Mouse (Mus musculus): Measurements from ENCODE around the gene Ptprg. TPM values are rescaled to one million over a fixed set of nuclear protein-coding genes. Genes with fewer than 3 reads are reported as not detected.

Ptprg gene
- polyA plus RNA-seq, 1 experiment from 2014 or later: 15.8 TPM

GRCm38 (mm10) chr14:11992111-11992510, 438.8 kb downstream of the Ptprg start:
- H3K9ac ChIP-seq (ENCODE audit: low read length): no peak overlapping the region
- ATAC-seq (ENCODE audit: insufficient number of reproducible peaks, insufficient read depth, low FRiP score, low read depth): no peak
- H3K27me3 ChIP-seq (ENCODE audit: control insufficient read depth, insufficient read depth, low read length): no peaks in the 10 kb centered on the region
- no peaks in the 10 kb centered on the region for H3K36me3 ChIP-seq (ENCODE audit: control insufficient read depth, insufficient read depth, low read length)
- no peak overlapping the region for H3K4me3 ChIP-seq (ENCODE audit: control insufficient read depth in 1 of 2, insufficient read depth in 1 of 2, low read depth in 1 of 2, low read length in 2 of 2)
- H3K9me3 ChIP-seq (ENCODE audit: control insufficient read depth, low read length): no peaks in the 10 kb centered on the region
- WGBS: 78% methylated on average over 4 of the region's 4 CpGs
- H3K4me2 ChIP-seq (ENCODE audit: low read length): no peak overlapping the region
- no peaks in the 10 kb centered on the region for H3K4me1 ChIP-seq (ENCODE audit: control insufficient read depth in 2 of 2, insufficient read depth in 2 of 2, low read length in 2 of 2)
- H3K27ac ChIP-seq (replicated peaks in 1 of 2; ENCODE audit: control insufficient read depth in 1 of 2, insufficient read depth in 1 of 2, low read depth in 2 of 2, low read length in 2 of 2): no peak overlapping the region

GRCm38 (mm10) chr14:11992534-11992933, 439.2 kb downstream of the Ptprg start:
- Histone ChIP-seq H3K9ac (ENCODE audit: low read length) (no peak overlapping the region), H3K4me1 (ENCODE audit: control insufficient read depth in 2 of 2, insufficient read depth in 2 of 2, low read length in 2 of 2) (no peaks in the 10 kb centered on the region), H3K4me2 (ENCODE audit: low read length) (no peak overlapping the region), H3K9me3 (ENCODE audit: control insufficient read depth, low read length) (no peaks in the 10 kb centered on the region), H3K27ac (replicated peaks in 1 of 2; ENCODE audit: control insufficient read depth in 1 of 2, insufficient read depth in 1 of 2, low read depth in 2 of 2, low read length in 2 of 2) (no peak overlapping the region), H3K27me3 (ENCODE audit: control insufficient read depth, insufficient read depth, low read length) (no peaks in the 10 kb centered on the region), H3K4me3 (ENCODE audit: control insufficient read depth in 1 of 2, insufficient read depth in 1 of 2, low read depth in 1 of 2, low read length in 2 of 2) (no peak overlapping the region), H3K36me3 (ENCODE audit: control insufficient read depth, insufficient read depth, low read length) (no peaks in the 10 kb centered on the region)
- WGBS: 88% methylated on average over 6 of the region's 6 CpGs
- ATAC-seq (ENCODE audit: insufficient number of reproducible peaks, insufficient read depth, low FRiP score, low read depth): no peak

GRCm38 (mm10) chr14:11997555-11997954, 444.2 kb downstream of the Ptprg start:
- Histone ChIP-seq H3K4me3 (ENCODE audit: control insufficient read depth in 1 of 2, insufficient read depth in 1 of 2, low read depth in 1 of 2, low read length in 2 of 2) (no peak overlapping the region), H3K9me3 (ENCODE audit: control insufficient read depth, low read length) (no peaks in the 10 kb centered on the region), H3K4me2 (ENCODE audit: low read length) (no peak overlapping the region), H3K27ac (replicated peaks in 1 of 2; ENCODE audit: control insufficient read depth in 1 of 2, insufficient read depth in 1 of 2, low read depth in 2 of 2, low read length in 2 of 2) (no peak overlapping the region), H3K4me1 (ENCODE audit: control insufficient read depth in 2 of 2, insufficient read depth in 2 of 2, low read length in 2 of 2) (no peaks in the 10 kb centered on the region), H3K36me3 (ENCODE audit: control insufficient read depth, insufficient read depth, low read length) (no peaks in the 10 kb centered on the region), H3K27me3 (ENCODE audit: control insufficient read depth, insufficient read depth, low read length) (no peaks in the 10 kb centered on the region), H3K9ac (ENCODE audit: low read length) (no peak overlapping the region)
- WGBS: 85% methylated on average over 6 of the region's 6 CpGs
- no peak for ATAC-seq (ENCODE audit: insufficient number of reproducible peaks, insufficient read depth, low FRiP score, low read depth)

GRCm38 (mm10) chr14:11998464-11998863, 445.1 kb downstream of the Ptprg start:
- WGBS: 82% methylated on average over 4 of the region's 4 CpGs
- Histone ChIP-seq H3K36me3 (ENCODE audit: control insufficient read depth, insufficient read depth, low read length) (no peaks in the 10 kb centered on the region), H3K27me3 (ENCODE audit: control insufficient read depth, insufficient read depth, low read length) (no peaks in the 10 kb centered on the region), H3K4me1 (ENCODE audit: control insufficient read depth in 2 of 2, insufficient read depth in 2 of 2, low read length in 2 of 2) (no peaks in the 10 kb centered on the region), H3K4me3 (ENCODE audit: control insufficient read depth in 1 of 2, insufficient read depth in 1 of 2, low read depth in 1 of 2, low read length in 2 of 2) (no peak overlapping the region), H3K9ac (ENCODE audit: low read length) (no peak overlapping the region), H3K4me2 (ENCODE audit: low read length) (no peak overlapping the region), H3K9me3 (ENCODE audit: control insufficient read depth, low read length) (no peaks in the 10 kb centered on the region), H3K27ac (replicated peaks in 1 of 2; ENCODE audit: control insufficient read depth in 1 of 2, insufficient read depth in 1 of 2, low read depth in 2 of 2, low read length in 2 of 2) (no peak overlapping the region)
- ATAC-seq (ENCODE audit: insufficient number of reproducible peaks, insufficient read depth, low FRiP score, low read depth): no peak

GRCm38 (mm10) chr14:12004061-12004460, 450.7 kb downstream of the Ptprg start:
- 82% methylated on average over 4 of the region's 4 CpGs for WGBS
- Histone ChIP-seq H3K9ac (ENCODE audit: low read length) (no peak overlapping the region), H3K9me3 (ENCODE audit: control insufficient read depth, low read length) (no peaks in the 10 kb centered on the region), H3K36me3 (ENCODE audit: control insufficient read depth, insufficient read depth, low read length) (no peaks in the 10 kb centered on the region), H3K27ac (replicated peaks in 1 of 2; ENCODE audit: control insufficient read depth in 1 of 2, insufficient read depth in 1 of 2, low read depth in 2 of 2, low read length in 2 of 2) (no peak overlapping the region), H3K4me1 (ENCODE audit: control insufficient read depth in 2 of 2, insufficient read depth in 2 of 2, low read length in 2 of 2) (peaks cover 0 to 5% of the 10 kb centered on the region in 2 experiments; a peak in 1 of 4 replicates), H3K4me3 (ENCODE audit: control insufficient read depth in 1 of 2, insufficient read depth in 1 of 2, low read depth in 1 of 2, low read length in 2 of 2) (no peak overlapping the region), H3K4me2 (ENCODE audit: low read length) (no peak overlapping the region), H3K27me3 (ENCODE audit: control insufficient read depth, insufficient read depth, low read length) (no peaks in the 10 kb centered on the region)
- ATAC-seq (ENCODE audit: insufficient number of reproducible peaks, insufficient read depth, low FRiP score, low read depth): no peak

GRCm38 (mm10) chr14:12011766-12012165, 458.4 kb downstream of the Ptprg start:
- Histone ChIP-seq H3K9ac (ENCODE audit: low read length) (no peak overlapping the region), H3K4me2 (ENCODE audit: low read length) (no peak overlapping the region), H3K4me3 (ENCODE audit: control insufficient read depth in 1 of 2, insufficient read depth in 1 of 2, low read depth in 1 of 2, low read length in 2 of 2) (no peak overlapping the region), H3K9me3 (ENCODE audit: control insufficient read depth, low read length) (no peaks in the 10 kb centered on the region), H3K36me3 (ENCODE audit: control insufficient read depth, insufficient read depth, low read length) (no peaks in the 10 kb centered on the region), H3K27ac (replicated peaks in 1 of 2; ENCODE audit: control insufficient read depth in 1 of 2, insufficient read depth in 1 of 2, low read depth in 2 of 2, low read length in 2 of 2) (no peak overlapping the region), H3K27me3 (ENCODE audit: control insufficient read depth, insufficient read depth, low read length) (no peaks in the 10 kb centered on the region), H3K4me1 (ENCODE audit: control insufficient read depth in 2 of 2, insufficient read depth in 2 of 2, low read length in 2 of 2) (no peaks in the 10 kb centered on the region)
- no peak for ATAC-seq (ENCODE audit: insufficient number of reproducible peaks, insufficient read depth, low FRiP score, low read depth)
- WGBS: 73% methylated on average over 5 of the region's 5 CpGs

GRCm38 (mm10) chr14:12025812-12026728, 472.7 kb downstream of the Ptprg start:
- peaks cover 5 to 11% of the 10 kb centered on the region in 2 experiments for H3K4me1 ChIP-seq (ENCODE audit: control insufficient read depth in 2 of 2, insufficient read depth in 2 of 2, low read length in 2 of 2)
- H3K4me3 ChIP-seq (ENCODE audit: control insufficient read depth in 1 of 2, insufficient read depth in 1 of 2, low read depth in 1 of 2, low read length in 2 of 2): no peak overlapping the region
- H3K27me3 ChIP-seq (ENCODE audit: control insufficient read depth, insufficient read depth, low read length): no peaks in the 10 kb centered on the region
- H3K27ac ChIP-seq (replicated peaks in 1 of 2; ENCODE audit: control insufficient read depth in 1 of 2, insufficient read depth in 1 of 2, low read depth in 2 of 2, low read length in 2 of 2): no peak overlapping the region
- no peak overlapping the region for H3K4me2 ChIP-seq (ENCODE audit: low read length)
- H3K9me3 ChIP-seq (ENCODE audit: control insufficient read depth, low read length): no peaks in the 10 kb centered on the region
- WGBS: 88% methylated on average over 16 of the region's 16 CpGs
- ATAC-seq (ENCODE audit: insufficient number of reproducible peaks, insufficient read depth, low FRiP score, low read depth): no peak
- no peak overlapping the region for H3K9ac ChIP-seq (ENCODE audit: low read length)
- no peaks in the 10 kb centered on the region for H3K36me3 ChIP-seq (ENCODE audit: control insufficient read depth, insufficient read depth, low read length)
